Mouse (Mus musculus): ENCODE results near the gene Crybb3.
"Not testable (repeated sequence)": the region's sequence is repeated elsewhere in the genome, so short reads cannot be mapped to it uniquely, and the experiment has no call there.

Gene Crybb3

DNA sequence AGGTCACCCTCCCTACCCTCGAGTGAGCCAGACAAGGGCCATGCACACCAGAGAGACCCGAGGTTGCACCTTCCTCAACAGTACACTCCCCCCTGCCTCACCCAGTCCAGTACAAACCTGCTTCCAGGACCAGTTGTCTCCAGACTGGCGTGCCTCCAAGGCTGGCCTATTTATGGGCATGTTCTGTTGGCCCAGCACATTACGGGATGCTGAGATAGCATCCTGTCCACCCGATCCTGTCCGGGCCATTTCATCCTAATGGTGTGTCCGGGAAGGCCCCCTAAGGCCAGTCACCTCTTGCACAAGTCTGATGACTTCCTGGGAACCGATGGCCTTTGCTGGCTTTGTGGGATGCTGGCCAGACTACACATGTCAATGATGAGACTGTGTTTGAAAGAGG, at the start of gene Crybb3:
Gene Crybb3, minus strand, starts transcription at position 146 of the 400 bp plus-strand sequence.
- no peak for DNase-seq (ENCODE audit: low spot score)

DNA sequence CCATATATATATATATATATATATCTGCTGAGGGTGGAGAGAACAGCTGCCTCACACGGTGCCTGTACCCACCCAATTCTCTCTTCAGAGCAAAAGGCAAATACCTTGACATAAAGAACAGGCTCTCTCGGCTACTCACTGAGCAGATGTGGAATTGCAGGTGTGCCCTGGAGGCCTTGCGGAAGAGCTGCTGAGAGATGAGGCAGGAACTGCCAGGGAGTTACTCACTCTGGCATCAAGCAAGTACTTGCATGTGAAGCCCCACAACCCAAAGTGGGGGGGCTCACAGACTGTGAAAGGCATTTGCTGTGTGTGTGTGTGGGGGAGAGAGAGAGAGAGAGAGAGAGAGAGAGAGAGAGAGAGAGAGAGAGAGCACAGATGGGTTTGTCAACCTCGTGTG, 47.0 kb upstream of the Crybb3 start:
- no peak for DNase-seq (ENCODE audit: low spot score)

DNA sequence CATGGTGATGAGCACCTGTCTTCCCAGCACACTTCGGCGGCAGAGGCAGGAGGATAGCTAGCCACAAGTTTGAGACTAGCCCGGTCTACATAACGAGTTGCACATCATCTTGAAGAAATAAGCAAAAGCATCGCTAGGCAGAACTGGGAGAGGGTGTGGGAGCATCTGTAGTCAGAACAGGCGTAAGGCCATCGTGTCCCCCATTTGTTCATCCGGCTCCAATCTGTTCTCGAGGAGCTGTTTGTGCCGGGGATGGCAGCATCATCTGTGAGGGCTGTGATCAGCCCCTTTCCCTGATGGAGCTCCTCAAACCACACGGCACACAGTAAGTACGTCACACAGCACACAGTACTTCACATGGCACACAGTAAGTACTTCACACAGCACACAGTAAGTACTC, 45.1 kb upstream of the Crybb3 start:
- DNase-seq (ENCODE audit: low spot score): no peak

DNA sequence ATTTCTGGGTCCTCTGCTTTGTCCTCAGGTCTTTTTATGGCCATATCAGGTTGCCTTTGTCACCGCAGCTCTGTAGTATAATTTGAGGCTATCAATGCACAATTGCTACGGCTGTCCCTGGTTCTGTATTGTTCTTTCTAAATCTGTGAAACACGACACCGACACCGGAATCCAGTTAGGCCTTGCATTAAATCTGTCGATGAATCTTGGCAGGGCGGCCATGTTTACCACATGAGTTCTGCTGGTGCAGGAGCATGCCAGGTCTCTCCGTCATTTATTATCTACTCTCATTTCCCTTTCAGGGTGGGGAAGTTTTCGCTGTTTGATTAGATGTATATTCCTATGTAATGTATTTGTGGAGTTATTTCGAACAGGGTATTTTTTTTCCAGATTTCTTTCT, 42.3 kb upstream of the Crybb3 start:
- DNase-seq (ENCODE audit: low spot score): no peak

DNA sequence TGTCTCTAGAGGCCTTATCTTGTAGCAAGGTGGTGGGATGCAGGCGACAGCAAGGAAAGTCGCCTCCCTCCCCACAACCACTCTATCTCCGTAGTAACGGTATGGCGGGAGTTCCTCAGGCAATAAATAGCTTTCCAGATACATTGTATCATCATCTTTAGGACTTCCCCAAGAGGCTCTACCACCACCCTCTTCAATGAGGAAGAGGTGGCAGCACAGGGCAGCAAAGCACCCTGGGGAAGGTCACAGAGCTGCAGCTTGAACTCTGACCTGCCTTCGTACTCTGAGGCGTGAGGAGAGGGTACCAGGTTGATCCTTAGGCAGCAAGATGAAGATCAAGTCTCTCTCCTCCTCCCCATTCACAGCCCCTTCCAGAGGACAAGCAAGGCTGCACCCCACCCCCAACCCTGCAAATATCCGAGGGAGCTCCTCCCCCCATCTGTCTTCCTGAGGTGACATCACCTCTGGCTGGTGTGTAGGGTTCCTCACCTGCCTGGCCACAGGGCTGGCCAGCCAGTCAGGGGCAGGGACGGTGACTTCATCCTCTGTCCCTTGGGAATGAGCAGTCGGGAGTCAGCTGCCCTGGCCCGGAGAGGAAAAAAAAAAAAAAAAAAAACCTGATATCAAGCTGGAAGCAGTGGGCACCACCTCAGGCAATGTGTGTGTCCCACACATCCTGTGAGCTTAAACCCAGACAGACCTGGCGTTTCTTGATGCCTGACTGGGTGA, 41.1 kb upstream of the Crybb3 start:
- no peak for DNase-seq (ENCODE audit: low spot score)

DNA sequence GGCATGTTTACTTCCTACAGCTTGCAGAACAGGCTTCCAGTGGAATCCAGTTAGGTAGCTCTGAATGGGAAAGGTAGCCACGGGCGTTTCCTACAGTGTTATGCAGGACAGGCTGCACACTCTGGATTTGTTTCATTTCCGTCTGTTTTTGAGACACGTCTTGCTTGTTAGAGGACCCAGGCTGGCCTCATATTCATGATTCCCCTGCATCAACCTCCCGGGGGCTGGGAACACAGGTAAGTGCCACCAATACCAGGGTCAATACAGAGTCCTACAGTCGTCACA, 40.1 kb upstream of the Crybb3 start:
- no peak for DNase-seq (ENCODE audit: low spot score)

DNA sequence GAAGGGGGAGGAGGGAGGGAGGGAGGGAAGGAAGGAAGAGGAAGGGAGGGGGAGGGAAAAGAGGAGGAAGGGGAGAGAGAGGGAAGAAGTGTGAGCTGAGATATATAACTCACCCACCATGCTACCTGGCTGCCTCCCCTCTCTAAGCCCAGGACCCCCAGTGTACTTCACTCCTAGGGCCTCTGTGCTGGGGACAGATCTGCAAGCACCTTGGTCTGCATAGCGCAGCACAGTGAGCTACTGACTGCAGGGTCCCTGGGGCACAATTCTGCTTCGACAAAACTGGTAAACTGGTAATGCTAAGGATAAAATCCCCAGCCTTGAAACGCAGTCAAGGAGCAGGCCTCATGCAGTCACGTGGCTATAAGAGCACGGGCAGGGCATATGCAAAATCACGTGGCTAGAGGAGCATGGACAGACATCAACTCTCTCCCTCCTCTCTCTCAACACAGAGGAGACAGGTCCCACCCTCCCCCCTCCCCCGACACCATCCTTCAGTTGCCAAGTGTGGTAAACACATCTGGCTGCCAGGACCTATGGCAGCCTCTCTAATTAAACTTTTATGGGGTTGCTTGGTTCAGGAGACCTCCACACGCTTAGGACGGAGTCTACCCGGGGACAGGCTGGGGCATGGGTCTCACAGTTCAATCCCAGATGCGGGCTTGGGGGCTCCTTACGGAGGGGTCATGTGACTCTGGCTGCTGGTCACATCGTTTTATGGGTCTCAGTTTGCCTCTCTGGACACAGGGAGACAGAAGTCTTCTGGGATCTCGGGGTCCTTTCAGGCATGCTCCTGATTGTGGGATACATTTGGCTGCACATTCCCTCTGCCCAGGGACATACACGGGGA, 39.6 kb upstream of the Crybb3 start:
- no peak for DNase-seq (ENCODE audit: low spot score)

DNA sequence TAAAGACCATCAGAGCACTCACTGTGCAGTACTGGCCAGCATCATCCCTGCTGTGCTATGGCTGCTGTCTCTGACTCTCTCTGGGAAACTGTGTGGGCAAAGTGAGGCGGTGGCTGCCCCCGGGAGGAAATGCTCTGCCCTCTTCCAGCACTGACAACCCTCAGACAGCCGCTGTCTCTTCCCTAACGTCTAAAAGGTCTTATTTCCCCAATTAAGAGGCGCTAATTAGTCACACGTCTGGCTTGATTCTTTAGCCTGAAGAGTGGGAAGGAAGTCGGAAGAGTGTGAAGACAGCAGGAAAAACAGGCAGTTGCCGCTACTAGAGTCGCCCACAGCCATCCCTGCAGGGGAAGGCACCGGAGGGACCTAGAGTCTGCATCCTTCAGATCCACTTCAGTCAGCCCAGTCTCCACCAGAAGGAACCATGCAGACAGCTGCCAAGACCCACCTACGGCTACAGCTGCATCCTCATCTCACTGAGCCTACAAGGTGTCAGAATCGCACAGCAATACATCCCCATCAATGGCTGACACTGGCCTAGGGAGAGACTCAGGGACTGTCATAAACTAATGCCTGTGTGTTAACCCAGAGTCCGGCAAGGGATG, 38.6 kb upstream of the Crybb3 start:
- peak; percentile 53 for DNase-seq (ENCODE audit: low spot score)

DNA sequence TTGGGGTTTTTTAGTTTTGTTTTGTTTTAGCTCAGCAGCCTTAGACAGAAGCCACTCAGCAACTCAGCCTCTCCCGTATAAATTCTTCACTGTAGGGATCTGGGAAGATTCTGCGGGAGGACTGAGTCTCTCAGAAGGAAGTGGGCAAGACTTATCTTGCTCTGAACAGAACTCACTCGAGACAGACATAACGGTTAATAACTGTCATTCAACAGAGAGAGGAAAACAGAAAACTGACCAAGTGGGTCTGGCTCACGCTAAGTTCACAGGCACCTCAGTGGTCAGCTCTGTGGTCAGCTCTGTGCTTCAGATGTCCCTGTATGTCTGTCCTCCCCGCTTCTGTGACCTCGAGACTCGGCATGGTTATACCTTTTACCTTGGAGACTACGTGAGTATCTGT, 37.9 kb upstream of the Crybb3 start:
- no peak for DNase-seq (ENCODE audit: low spot score)

DNA sequence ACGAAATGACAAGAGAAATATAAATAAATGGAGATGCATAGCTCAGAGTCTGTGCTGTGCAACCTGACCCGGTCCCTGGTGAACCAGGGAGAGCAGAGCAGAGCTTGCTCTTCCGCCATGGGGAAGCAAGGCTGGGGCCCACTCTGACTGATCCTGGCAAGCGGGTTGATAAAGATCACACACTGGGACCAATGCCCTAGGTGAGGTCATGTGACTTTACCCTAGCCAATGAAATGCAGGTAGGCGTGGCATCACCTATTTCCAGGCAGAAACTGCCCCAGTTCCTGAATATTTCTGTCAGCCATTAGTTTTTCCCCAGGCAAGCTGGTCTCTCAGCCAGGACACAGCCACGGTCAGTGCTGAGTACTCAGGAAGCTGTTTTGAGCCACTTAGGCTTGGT, 37.3 kb upstream of the Crybb3 start:
- no peak for DNase-seq (ENCODE audit: low spot score)

DNA sequence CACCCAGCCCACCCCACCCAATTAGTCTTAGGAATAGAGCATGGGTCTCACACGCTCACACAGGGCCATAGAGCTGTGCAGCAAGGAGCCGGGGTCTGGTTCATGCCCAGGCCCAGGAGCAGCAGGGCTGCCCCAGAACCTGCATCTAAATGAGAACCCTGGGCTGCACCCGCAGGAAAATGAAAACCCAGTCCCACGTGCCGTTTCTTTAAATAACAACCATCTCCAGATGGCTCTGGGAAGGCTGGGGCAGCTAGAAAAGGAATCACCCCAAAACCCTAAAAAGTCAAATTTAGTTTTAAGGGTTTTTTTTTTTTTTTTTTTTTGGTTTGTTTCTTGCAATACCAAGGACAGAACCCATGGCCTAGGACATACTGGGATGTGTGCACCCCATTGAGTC, 36.0 kb upstream of the Crybb3 start:
- DNase-seq (ENCODE audit: low spot score): no peak

DNA sequence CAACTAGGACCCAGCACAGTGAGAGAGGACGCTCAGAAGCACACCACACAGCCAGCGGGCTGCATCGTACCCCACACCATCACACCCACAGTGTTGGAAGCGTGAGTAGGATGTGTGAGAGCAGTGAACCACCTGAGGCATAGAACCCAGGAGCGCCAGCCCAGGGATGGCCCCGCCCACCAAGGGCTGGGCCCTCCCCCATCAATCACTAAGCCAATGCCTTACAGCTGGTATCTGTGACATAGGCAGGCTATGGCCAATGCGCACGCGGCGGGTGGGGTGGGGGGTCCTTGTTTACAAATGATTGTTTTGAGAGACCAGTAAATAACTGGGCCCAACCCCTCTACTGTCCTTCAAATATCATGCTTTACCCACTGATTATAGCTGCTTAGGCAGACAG, 34.5 kb upstream of the Crybb3 start:
- no peak for DNase-seq (ENCODE audit: low spot score)

DNA sequence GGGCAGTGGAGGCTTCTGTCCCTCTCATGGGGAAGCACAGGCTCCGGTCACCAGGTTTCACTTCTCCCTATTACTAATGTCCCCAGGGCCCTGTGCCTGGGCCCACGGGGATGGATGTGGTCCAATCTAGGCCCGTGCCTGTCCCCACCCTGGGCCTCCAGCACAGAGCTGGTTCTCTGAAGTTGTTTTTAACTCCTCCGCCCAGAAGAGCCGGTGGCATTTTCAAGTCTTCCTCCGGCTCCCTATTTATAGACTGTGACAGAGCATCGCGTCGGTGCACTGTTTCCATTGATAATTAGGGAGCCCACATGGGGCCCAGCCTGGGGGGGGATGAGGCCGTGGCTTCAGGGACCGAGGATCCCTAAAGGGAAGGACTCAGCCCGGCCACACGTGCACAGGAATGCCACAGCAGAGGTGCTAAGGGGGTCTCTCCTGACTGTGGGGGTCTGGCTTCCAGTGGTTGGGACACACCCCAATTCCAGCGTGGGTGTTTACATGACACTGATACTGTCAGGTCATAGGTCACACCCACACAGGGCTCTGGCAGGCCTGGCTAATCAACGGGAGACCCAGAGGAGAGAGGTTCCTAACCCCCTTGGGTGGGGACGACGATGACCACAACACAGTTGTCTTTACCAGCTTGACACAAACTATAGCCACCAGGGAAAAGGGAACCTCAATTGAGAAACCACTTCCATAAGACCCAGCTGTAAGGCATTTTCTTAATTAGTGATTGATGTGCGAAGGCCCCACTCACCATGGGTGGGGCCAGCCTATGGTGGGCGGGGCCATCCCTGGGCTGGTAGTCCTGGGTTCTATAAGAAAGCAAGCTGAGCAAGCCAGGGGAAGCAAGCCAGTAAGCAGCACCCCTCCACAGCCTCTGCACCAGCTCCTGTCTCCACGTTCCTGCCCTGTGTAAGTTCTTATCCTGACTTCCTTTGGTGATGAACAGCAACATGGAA, 33.2 kb upstream of the Crybb3 start:
- DNase-seq (ENCODE audit: low spot score): no peak

DNA sequence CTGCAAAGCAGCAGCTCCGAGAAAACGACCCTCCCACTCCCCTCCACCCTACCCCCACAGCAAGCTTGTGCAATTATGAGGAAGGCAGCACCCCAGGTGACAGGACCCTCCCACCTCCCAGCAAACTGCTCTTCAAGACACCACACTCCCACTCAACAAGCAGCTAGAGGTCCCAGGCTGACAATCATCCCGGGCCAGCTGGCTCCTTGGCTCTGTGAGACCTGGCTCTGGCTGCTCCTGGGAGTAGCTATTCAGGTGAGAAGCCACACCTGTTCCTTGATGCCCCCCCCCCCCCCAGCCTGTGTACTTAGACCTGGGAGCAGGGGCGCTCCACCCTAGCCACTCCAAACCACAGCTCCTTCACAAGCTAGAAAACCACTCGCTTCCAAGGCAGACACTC, 31.7 kb upstream of the Crybb3 start:
- DNase-seq (ENCODE audit: low spot score): no peak

DNA sequence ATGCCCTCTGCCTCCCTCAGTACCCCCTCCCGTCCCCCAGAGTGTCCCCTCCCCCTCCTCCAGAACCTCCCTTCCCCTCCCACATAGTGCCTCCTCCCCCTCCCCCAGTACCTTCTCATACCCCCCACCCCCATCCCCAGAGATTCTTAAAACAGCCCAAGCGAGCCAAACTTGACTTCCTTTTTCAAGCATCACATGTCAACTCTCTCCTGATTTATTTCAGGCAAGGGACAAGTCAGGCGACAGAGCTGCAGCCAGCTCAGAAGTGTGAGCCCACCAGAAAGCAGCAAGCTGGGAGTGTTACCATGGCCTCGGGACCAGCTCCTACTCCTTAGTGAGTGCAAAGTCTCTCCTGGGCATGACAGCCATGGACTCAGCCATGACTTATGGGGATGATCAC, 30.0 kb upstream of the Crybb3 start:
- no peak for DNase-seq (ENCODE audit: low spot score)

DNA sequence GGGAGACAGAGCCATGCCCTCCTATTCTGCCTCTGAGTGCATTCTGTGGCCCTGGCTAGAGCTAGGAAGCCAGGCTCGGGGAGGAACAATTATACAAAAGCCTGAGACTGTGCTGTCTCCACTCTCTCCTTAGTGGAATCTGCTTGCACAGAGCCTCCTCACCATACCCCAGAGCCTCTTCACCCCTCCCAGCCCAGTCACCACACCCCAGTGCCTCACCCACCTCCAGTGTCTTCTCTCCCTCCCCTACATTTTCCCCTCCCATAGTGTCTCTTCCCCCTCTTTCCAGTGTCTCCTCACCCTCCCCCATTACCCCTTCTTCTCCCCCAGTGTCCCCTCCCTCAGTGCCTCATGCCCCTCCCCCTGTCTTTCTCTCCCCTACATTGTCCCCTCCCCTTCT, 29.5 kb upstream of the Crybb3 start:
- DNase-seq (ENCODE audit: low spot score): no peak

DNA sequence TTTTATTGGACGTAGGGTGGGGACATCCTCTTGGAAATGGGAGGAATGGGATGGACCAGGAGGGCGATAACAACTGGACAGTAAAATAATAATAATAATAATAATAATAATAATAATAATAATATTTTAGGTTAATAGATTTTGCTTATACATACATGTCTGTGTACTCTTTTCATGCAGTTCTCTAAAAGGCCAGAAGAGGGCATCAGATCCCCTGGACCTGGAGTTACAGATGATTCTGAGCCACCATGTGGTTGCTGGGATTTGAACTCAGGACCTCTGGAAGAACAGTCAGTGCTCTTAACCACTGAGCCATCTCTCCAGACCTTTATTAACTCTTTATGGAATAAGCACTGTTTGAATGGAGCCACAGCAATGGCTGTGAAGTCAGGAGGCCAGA, 28.3 kb upstream of the Crybb3 start:
- not testable (repeated sequence) for DNase-seq (ENCODE audit: low spot score)

DNA sequence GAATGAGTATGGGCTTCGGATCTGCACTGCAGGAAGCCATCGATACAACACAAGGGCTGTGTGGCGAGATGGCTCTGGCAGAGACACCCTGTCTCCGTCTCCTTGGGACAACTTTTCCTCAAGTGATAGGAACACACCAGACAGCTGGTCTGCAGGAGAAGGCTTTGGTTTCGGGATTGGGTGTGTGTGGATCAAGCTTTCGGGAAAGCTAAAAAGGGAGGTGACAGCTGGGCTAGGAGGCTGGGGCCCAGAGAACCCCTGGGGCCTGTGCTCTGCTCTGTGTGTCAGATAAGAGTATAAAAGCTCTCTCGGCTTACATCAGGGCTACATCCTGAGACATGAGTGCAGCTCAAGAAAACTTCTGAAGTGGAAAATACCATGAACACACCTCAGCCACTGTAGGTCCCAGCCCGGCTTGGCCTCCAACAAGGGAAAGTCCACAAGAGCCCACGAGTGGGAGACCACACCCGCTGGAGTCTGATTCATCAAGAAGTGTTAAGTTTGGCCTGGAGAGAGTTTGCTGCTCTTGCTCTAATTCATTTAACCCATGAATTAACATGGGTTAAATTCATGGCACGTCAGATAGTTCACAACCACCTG, 26.9 kb upstream of the Crybb3 start:
- no peak for DNase-seq (ENCODE audit: low spot score)

DNA sequence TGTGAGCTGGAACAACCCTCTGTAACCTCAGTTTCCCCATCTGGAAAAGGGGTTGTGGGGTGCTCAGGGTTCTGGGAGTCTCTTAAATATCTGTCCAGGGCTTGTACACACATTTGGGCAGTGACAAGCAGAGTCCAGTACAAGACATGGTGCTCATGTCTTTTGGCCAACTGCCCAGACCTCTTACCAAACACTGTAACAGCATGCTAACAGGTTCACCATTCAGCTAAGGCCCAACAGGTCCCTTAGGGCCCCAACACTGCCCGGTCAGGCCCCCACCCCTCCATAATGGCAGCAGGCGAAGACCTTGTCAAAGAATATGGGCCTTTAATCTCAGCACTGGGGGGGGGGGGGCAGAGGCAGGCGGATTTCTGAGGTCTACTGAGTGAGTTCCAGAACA, 26.3 kb upstream of the Crybb3 start:
- no peak for DNase-seq (ENCODE audit: low spot score)

DNA sequence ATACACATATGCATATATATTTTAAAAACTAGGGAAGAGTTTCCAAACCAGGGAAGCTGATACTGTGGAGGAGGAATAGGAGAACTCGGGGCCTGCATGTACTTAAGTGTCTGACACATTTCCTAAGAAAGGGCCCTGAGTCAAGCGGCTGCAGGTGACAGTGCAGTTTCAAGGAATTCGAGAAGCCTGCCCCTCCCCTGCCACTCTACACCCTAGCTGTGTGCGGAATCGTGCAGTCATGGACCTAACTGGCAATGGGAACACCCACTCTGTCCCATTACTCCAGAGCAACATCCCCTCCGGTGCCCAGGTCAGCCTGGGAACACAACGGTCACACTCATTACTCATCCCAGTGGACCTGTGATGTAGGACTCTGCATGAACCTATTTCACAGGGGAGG, 25.2 kb upstream of the Crybb3 start:
- DNase-seq (ENCODE audit: low spot score): no peak

DNA sequence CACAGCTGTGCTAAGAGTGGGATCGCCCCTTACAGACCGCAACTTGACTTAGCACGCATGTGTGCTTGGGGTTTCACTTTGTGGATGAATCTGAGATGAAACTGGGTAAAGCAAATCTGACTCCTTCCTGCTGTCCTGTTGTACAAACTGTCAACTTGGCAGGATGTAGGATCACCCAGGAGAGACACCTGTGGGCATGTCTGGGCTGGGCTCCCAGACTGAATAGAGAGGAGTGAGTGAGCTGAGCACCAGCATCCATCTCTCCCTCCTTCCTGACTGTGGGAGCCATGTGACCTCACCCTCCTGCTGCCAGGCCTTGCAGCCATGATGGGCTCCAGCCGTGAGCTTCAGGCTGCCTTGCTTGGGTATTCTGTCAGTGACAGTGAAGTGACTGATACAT, 24.1 kb upstream of the Crybb3 start:
- no peak for DNase-seq (ENCODE audit: low spot score)

DNA sequence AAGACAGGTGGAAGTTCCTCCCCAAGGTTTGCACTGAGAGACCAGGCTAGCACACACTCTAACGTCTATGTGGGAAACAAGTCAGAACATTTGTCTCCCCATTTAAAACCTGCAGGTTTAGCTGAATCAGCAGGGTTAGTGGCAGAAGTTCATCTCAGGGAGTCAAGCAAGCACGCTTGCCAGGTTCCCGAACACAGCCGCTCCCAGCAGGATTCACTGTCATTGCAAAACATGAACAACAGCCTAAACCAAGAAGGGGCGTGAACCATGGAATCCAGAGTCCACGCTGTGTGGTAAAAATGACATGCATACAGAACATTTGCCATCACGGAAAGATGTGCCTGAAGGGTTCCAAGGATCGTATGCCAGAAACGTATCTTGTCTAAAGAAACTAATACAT, 23.7 kb upstream of the Crybb3 start:
- no peak for DNase-seq (ENCODE audit: low spot score)

All from left cerebral cortex, adult 11 months (tissue).